Mouse (Mus musculus) MEL (cell line): ENCODE results near the gene March2. TPM values are rescaled to one million over a fixed set of nuclear protein-coding genes. Genes with fewer than 3 reads are reported as not detected.

Experiments used
- DNase-seq: peaks from one replicate; pipeline ENCODE4 v3.0.0; 2011; ENCODE audit warnings: low read depth, low spot score
- H3K27ac ChIP-seq: 2 replicates; pipeline ENCODE4 v1.5.1; 2012; ENCODE audit warnings: low read depth, mild to moderate bottlenecking, control low read depth, low read length, moderate library complexity; ENCODE audit not compliant: control insufficient read depth
- H3K27me3 ChIP-seq, 2 experiments: fragments of 150-350 bp in 1 of 2; sonication (generic) in 1 of 2; 2 replicates each; pipeline ENCODE4 v1.6.1; 2012; ENCODE audit warnings: low read length in 2 of 2, mild to moderate bottlenecking in 2 of 2, improper control_type of control experiment in 1 of 2, moderate library complexity in 1 of 2; ENCODE audit not compliant: insufficient read depth in 2 of 2, control insufficient read depth in 1 of 2
- H3K36me3 ChIP-seq, 2 experiments: 2 replicates each; pipeline ENCODE4 v1.6.1; 2012 to 2014; ENCODE audit warnings: low read length in 2 of 2, improper control_type of control experiment in 1 of 2, inconsistent platforms in 1 of 2, mild to moderate bottlenecking in 1 of 2; ENCODE audit not compliant: insufficient read depth in 2 of 2, control insufficient read depth in 1 of 2
- H3K4me1 ChIP-seq, 2 experiments: fragments of 150-350 bp in 1 of 2; sonication (generic) in 1 of 2; 2 replicates each; pipeline ENCODE4 v1.6.1; 2012; ENCODE audit warnings: low read length in 2 of 2, improper control_type of control experiment in 1 of 2, mild to moderate bottlenecking in 1 of 2; ENCODE audit not compliant: insufficient read depth in 2 of 2, control insufficient read depth in 1 of 2
- H3K4me3 ChIP-seq, 2 experiments: fragments of 150-350 bp in 1 of 2; sonication (generic) in 1 of 2; 2 replicates each; pipeline ENCODE4 v1.5.1; 2012; ENCODE audit warnings: low read depth in 2 of 2, low read length in 2 of 2, mild to moderate bottlenecking in 2 of 2, moderate library complexity in 2 of 2, control low read depth in 1 of 2, improper control_type of control experiment in 1 of 2; ENCODE audit not compliant: control insufficient read depth in 1 of 2, insufficient read depth in 1 of 2
- H3K79me2 ChIP-seq: 2 replicates; pipeline ENCODE4 v1.6.1; 2012; ENCODE audit warnings: mild to moderate bottlenecking, low read length, moderate library complexity; ENCODE audit not compliant: control insufficient read depth, poor library complexity, insufficient read depth
- H3K9ac ChIP-seq: 2 replicates; pipeline ENCODE4 v1.6.1; 2012; ENCODE audit warnings: low read depth, mild to moderate bottlenecking, control low read depth, low read length, moderate library complexity; ENCODE audit not compliant: control insufficient read depth, poor library complexity, severe bottlenecking
- H3K9me3 ChIP-seq: fragments of 150-350 bp; sonication (generic); replicated peaks from 2 replicates; pipeline ENCODE4 v1.6.1; 2012; ENCODE audit warnings: mild to moderate bottlenecking, low read length, improper control_type of control experiment, moderate library complexity; ENCODE audit not compliant: insufficient read depth
- CHD1 ChIP-seq: IDR thresholded peaks from 2 replicates; pipeline ENCODE4 v1.6.1; 2012; ENCODE audit warnings: low read depth, mild to moderate bottlenecking, inconsistent platforms, low read length, improper control_type of control experiment
- CTCF ChIP-seq, 3 experiments: IDR thresholded peaks in 2 of 3; conservative IDR thresholded peaks in 1 of 3; 2 replicates each; pipeline ENCODE4 v1.5.1; 2011 to 2012; ENCODE audit warnings: low read length in 3 of 3, low read depth in 2 of 3, mild to moderate bottlenecking in 2 of 3, improper control_type of control experiment in 1 of 3, inconsistent platforms in 1 of 3, mixed read lengths in 1 of 3, moderate library complexity in 1 of 3; ENCODE audit not compliant: control insufficient read depth in 1 of 3, insufficient read depth in 1 of 3, poor library complexity in 1 of 3, severe bottlenecking in 1 of 3
- ELF1 ChIP-seq: IDR thresholded peaks from 2 replicates; pipeline ENCODE4 v1.6.1; 2014; ENCODE audit warnings: low read depth, mild to moderate bottlenecking, inconsistent platforms, low read length, improper control_type of control experiment, moderate library complexity
- EP300 ChIP-seq, 2 experiments: IDR thresholded peaks; 2 replicates each; pipeline ENCODE4 v1.6.1; 2011; ENCODE audit warnings: improper control_type of control experiment in 2 of 2, low read length in 2 of 2, low read depth in 1 of 2, mild to moderate bottlenecking in 1 of 2
- ETS1 ChIP-seq: IDR thresholded peaks from 2 replicates; pipeline ENCODE4 v1.6.1; 2012; ENCODE audit warnings: low read depth, mild to moderate bottlenecking, inconsistent platforms, low read length, improper control_type of control experiment, moderate library complexity
- GABPA ChIP-seq: IDR thresholded peaks from 2 replicates; pipeline ENCODE4 v1.6.1; 2012; ENCODE audit warnings: low read depth, mild to moderate bottlenecking, inconsistent platforms, low read length, improper control_type of control experiment, moderate library complexity
- HCFC1 ChIP-seq: IDR thresholded peaks from 2 replicates; pipeline ENCODE4 v1.6.1; 2012; ENCODE audit warnings: low read depth, mild to moderate bottlenecking, inconsistent platforms, low read length, improper control_type of control experiment, moderate library complexity
- KAT2A ChIP-seq: conservative IDR thresholded peaks from 2 replicates; pipeline ENCODE4 v1.6.1; 2012; ENCODE audit warnings: low read depth, low read length, improper control_type of control experiment, inconsistent platforms
- MEF2A ChIP-seq: IDR thresholded peaks from 2 replicates; pipeline ENCODE4 v1.6.1; 2014; ENCODE audit warnings: low read depth, mild to moderate bottlenecking, inconsistent platforms, low read length, improper control_type of control experiment; ENCODE audit not compliant: poor library complexity, insufficient replicate concordance, severe bottlenecking; ENCODE audit errors: extremely low read depth
- MXI1 ChIP-seq: IDR thresholded peaks from 2 replicates; pipeline ENCODE4 v1.6.1; 2011; ENCODE audit warnings: mild to moderate bottlenecking, low read depth, low read length, improper control_type of control experiment
- MYC ChIP-seq: IDR thresholded peaks from 2 replicates; pipeline ENCODE4 v1.6.1; 2011; ENCODE audit warnings: low read depth, mild to moderate bottlenecking, low read length, improper control_type of control experiment, moderate library complexity
- NELFE ChIP-seq: IDR thresholded peaks from 2 replicates; pipeline ENCODE4 v1.6.1; 2011; ENCODE audit warnings: low read depth, low read length, improper control_type of control experiment
- NRF1 ChIP-seq: IDR thresholded peaks from 2 replicates; pipeline ENCODE4 v1.6.1; 2014; ENCODE audit warnings: low read depth, mild to moderate bottlenecking, inconsistent platforms, low read length, improper control_type of control experiment, moderate library complexity; ENCODE audit not compliant: poor library complexity, insufficient read depth, severe bottlenecking
- POLR2A ChIP-seq, 2 experiments: IDR thresholded peaks; 2 replicates each; pipeline ENCODE4 v1.6.1; 2011 to 2012; ENCODE audit warnings: low read length in 2 of 2, mild to moderate bottlenecking in 2 of 2, control low read depth in 1 of 2, improper control_type of control experiment in 1 of 2, low read depth in 1 of 2, moderate library complexity in 1 of 2; ENCODE audit not compliant: control insufficient read depth in 1 of 2, insufficient read depth in 1 of 2, poor library complexity in 1 of 2
- POLR2AphosphoS2 ChIP-seq: IDR thresholded peaks from 2 replicates; pipeline ENCODE4 v1.6.1; 2011; ENCODE audit warnings: low read length, improper control_type of control experiment
- POLR2AphosphoS5 ChIP-seq: IDR thresholded peaks from 2 replicates; pipeline ENCODE4 v1.6.1; 2012; ENCODE audit warnings: low read depth, borderline replicate concordance, mild to moderate bottlenecking, inconsistent platforms, low read length, moderate library complexity, mixed read lengths
- SIN3A ChIP-seq: IDR thresholded peaks from 2 replicates; pipeline ENCODE4 v1.6.1; 2012; ENCODE audit warnings: low read length, improper control_type of control experiment, inconsistent platforms
- TCF12 ChIP-seq: IDR thresholded peaks from 2 replicates; pipeline ENCODE4 v1.6.1; 2014; ENCODE audit warnings: low read depth, mild to moderate bottlenecking, inconsistent platforms, low read length, improper control_type of control experiment, moderate library complexity
- UBTF ChIP-seq: IDR thresholded peaks from 2 replicates; pipeline ENCODE4 v1.6.1; 2012; ENCODE audit warnings: low read depth, mild to moderate bottlenecking, inconsistent platforms, low read length, improper control_type of control experiment, moderate library complexity, borderline replicate concordance; ENCODE audit not compliant: insufficient read depth
- ZC3H11A ChIP-seq: IDR thresholded peaks from 2 replicates; pipeline ENCODE4 v1.6.1; 2012; ENCODE audit warnings: low read depth, mild to moderate bottlenecking, inconsistent platforms, low read length, improper control_type of control experiment
- ZNF384 ChIP-seq: IDR thresholded peaks from 2 replicates; pipeline ENCODE4 v1.6.1; 2012; ENCODE audit warnings: low read depth, mild to moderate bottlenecking, inconsistent platforms, low read length, improper control_type of control experiment
- polyA plus RNA-seq, 2 experiments: library from polyadenylated mRNA; stranded (reverse) in 1 of 2; unstranded in 1 of 2; fragments of >175 nt in 1 of 2; fragments of >200 nt in 1 of 2; gene quantifications; 2 replicates each; pipeline versions ENCODE4 v1.2.1 to v1.2.4; 2012; ENCODE audit warnings: low replicate concordance in 2 of 2, low read depth in 1 of 2; ENCODE audit not compliant: insufficient read length in 2 of 2, insufficient read depth in 1 of 2, missing spikeins in 1 of 2
- total RNA-seq: library from RNA; depleted of rRNA; stranded (reverse); fragments of 300-350 nt; gene quantifications from 2 replicates; pipeline ENCODE4 v1.2.3, GENCODE M21; 2012

Gene March2
- total and polyA plus RNA-seq, 3 experiments = 10.9 to 18.8 TPM; not detected in 1

- peak; percentile 62 for TF ChIP-seq NELFE
- TF ChIP-seq ZNF384 = peak; percentile 83
- peak; percentile 86; the same call in 1 of the 2 replicates for TF ChIP-seq GABPA
- TF ChIP-seq CHD1 = no peak
- 0 out of 2 replicates have a peak, but pooled peaks have one; percentile 23 for TF ChIP-seq NRF1
- TF ChIP-seq KAT2A = peak; percentile 57
- TF ChIP-seq ELF1 = peak; percentile 91
- peak; percentile 51 to 77; a peak in 2 of 4 replicates for TF ChIP-seq POLR2A (IDR thresholded peaks at IDR 0.05; ENCODE audit: control insufficient read depth in 1 of 2, insufficient read depth in 1 of 2, low read depth in 1 of 2, low read length in 2 of 2, poor library complexity in 1 of 2)
- TF ChIP-seq MYC = 0 out of 2 replicates have a peak, but pooled peaks have one; percentile 48
- 0 out of 2 replicates have a peak, but pooled peaks have one; percentile 54 for TF ChIP-seq POLR2AphosphoS2
Observed at GRCm38 (mm10) chr17:33760255-33761165, 42.0 kb upstream of the March2 start, which contains the start of gene Rab11b (continued).

- Histone ChIP-seq H3K27me3 (no peaks in the 10 kb centered on the region), H3K9ac (peak overlapping the region; percentile 100), H3K79me2 (peaks cover 44% of the 10 kb centered on the region), H3K36me3 (peaks cover 0 to 14% of the 10 kb centered on the region in 2 experiments; a peak in 2 of 4 replicates), H3K9me3 (no peaks in the 10 kb centered on the region)
- TF ChIP-seq MEF2A = no peak
- peak in 1 of 2 experiments; percentile 80; a peak in 3 of 4 replicates for TF ChIP-seq POLR2A (IDR thresholded peaks at IDR 0.05; ENCODE audit: control insufficient read depth in 1 of 2, insufficient read depth in 1 of 2, low read depth in 1 of 2, low read length in 2 of 2, poor library complexity in 1 of 2)
- TF ChIP-seq EP300 (IDR thresholded peaks at IDR 0.05; ENCODE audit: low read depth in 1 of 2, low read length in 2 of 2) = no peak
- TF ChIP-seq MXI1 = peak; percentile 56; the same call in 1 of the 2 replicates
- TF ChIP-seq ETS1 = 0 out of 2 replicates have a peak, but pooled peaks have one; percentile 22
- no peak; the same call in 1 of the 2 replicates for TF ChIP-seq POLR2AphosphoS5
- no peak for TF ChIP-seq HCFC1
- TF ChIP-seq ZNF384 = no peak
- 0 out of 2 replicates have a peak, but pooled peaks have one; percentile 61 for TF ChIP-seq UBTF
- no peak for TF ChIP-seq CTCF (IDR thresholded peaks at IDR 0.05 in 2 of 3, conservative IDR thresholded peaks at IDR 0.05 in 1 of 3; ENCODE audit: control insufficient read depth in 1 of 3, insufficient read depth in 1 of 3, low read depth in 2 of 3, low read length in 3 of 3, poor library complexity in 1 of 3, severe bottlenecking in 1 of 3)
- TF ChIP-seq ZC3H11A = no peak
- peak; percentile 16 for TF ChIP-seq SIN3A
- TF ChIP-seq NELFE = peak; percentile 66
- peak; percentile 5; the same call in 1 of the 2 replicates for TF ChIP-seq TCF12
- TF ChIP-seq, all 39 proteins: peak for 7
- H3K27ac ChIP-seq = peak overlapping the region; percentile 100
- H3K4me3 ChIP-seq = peak overlapping the region; percentile 84 to 98
- DNase-seq = peak; percentile 96
- peaks cover 2 to 18% of the 10 kb centered on the region in 2 experiments; a peak in 3 of 4 replicates for H3K4me1 ChIP-seq
Observed at GRCm38 (mm10) chr17:33759767-33760254, 41.3 kb upstream of the March2 start.
